Mouse (Mus musculus): Measurements from ENCODE around the gene Clybl.

DNA sequence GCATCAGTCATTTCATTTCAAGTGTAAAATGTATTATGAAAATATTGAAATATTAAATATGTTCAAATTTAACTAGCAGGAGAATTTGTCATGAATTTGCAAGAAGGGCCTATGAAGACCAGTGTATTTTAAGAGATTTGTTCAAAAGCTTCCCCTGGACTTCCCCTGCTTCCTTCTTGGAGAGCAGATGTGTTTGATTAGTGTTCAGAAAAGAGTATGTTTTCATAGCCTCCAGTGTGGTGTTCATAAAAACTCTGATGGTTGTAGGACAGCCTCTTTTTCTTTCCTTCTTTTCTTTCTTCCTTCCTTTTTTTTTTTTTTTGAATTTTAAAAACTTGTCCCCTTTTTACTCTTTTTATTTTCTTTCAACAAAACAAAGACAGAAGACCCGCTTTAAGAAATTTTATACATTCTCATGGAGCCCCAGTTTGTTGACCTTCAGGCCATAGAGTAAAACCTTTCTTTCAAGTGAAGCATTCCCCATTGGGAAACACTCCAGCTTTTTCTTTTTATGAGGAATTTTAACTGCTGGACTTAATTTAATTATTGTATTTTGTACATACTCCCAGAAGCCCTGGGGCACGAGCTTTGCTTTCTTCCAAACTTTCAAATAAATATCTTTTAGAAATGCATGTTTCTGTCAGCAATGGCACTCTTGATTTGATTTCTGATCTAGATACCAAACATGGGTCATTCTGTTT, 231.5 kb downstream of the Clybl start:
- TF ChIP-seq EP300 (optimal IDR thresholded peaks at IDR 0.05): no peak
- no peak for TF ChIP-seq CTCF (IDR thresholded peaks at IDR 0.05; ENCODE audit: low read depth)

Data from stomach, postnatal 0 days (tissue).